Mouse (Mus musculus) intestine, embryonic 16.5 days (tissue): Measurements from ENCODE around the gene Setd1b. TPM values are rescaled to one million over a fixed set of nuclear protein-coding genes. Genes with fewer than 3 reads are reported as not detected.

ENCODE experiments used
- ATAC-seq: fragments of 200-750 bp; cut with Nextera tagmentation; 2 replicates; pipeline ENCODE4 v1.8.0; 2017; ENCODE audit warnings: moderate TSS enrichment, moderate library complexity
- H3K27ac ChIP-seq: fragments of 300-500 bp; sonication (generic); 2 replicates; pipeline ENCODE4 v1.5.1; 2014; ENCODE audit warnings: mild to moderate bottlenecking, low read length
- H3K27me3 ChIP-seq: fragments of 300-500 bp; sonication (generic); replicated peaks from 2 replicates; pipeline ENCODE4 v1.6.1; 2014; ENCODE audit warnings: low read length, control low read depth, mixed read lengths; ENCODE audit not compliant: control insufficient read depth, insufficient read depth
- H3K36me3 ChIP-seq: fragments of 300-500 bp; sonication (generic); 2 replicates; pipeline ENCODE4 v1.6.1; 2014; ENCODE audit warnings: low read length, control low read depth; ENCODE audit not compliant: control insufficient read depth, insufficient read depth
- H3K4me1 ChIP-seq: fragments of 300-500 bp; sonication (generic); 2 replicates; pipeline ENCODE4 v1.6.1; 2014; ENCODE audit warnings: low read length, control low read depth, mixed read lengths; ENCODE audit not compliant: control insufficient read depth, insufficient read depth
- H3K4me2 ChIP-seq: fragments of 300-500 bp; sonication (generic); 2 replicates; pipeline ENCODE4 v1.6.1; 2014; ENCODE audit warnings: low read depth, low read length, control low read depth
- H3K4me3 ChIP-seq: fragments of 300-500 bp; sonication (generic); 2 replicates; pipeline ENCODE4 v1.5.1; 2014; ENCODE audit warnings: mild to moderate bottlenecking, low read length
- H3K9ac ChIP-seq: fragments of 300-500 bp; sonication (generic); 2 replicates; pipeline ENCODE4 v1.6.1; 2014; ENCODE audit warnings: low read depth, low read length
- H3K9me3 ChIP-seq: fragments of 300-500 bp; sonication (generic); 2 replicates; pipeline ENCODE4 v1.6.1; 2016; ENCODE audit warnings: low read length, control low read depth; ENCODE audit not compliant: control insufficient read depth
- WGBS: fragments of 180-500 bp; shearing (Covaris S2); extraction: QIAGEN DNeasy Blood & Tissue Kit; methylation state at CpG from one replicate; pipeline ENCODE4 v1.1.7; 2014; 5-methylcytosine and 5-hydroxymethylcytosine counted together
- polyA plus RNA-seq: library from polyadenylated mRNA; unstranded; fragments of >200 nt; fragmentation: Nextera tagmentation; extraction: Ambion mirVana; gene quantifications from 2 replicates; pipeline ENCODE4 v1.2.1, GENCODE M21; 2015

Setd1b gene
- polyA plus RNA-seq, 1 experiment from 2014 or later, result 6.9 TPM

GRCm38 (mm10) chr5:123109452-123110203, 32.4 kb upstream of the Setd1b start:
- peak overlapping the region; percentile 21 for H3K4me2 ChIP-seq

GRCm38 (mm10) chr5:123110296-123110721, 31.7 kb upstream of the Setd1b start:
- no peak for ATAC-seq
- Histone ChIP-seq H3K27me3 (no peaks in the 10 kb centered on the region), H3K27ac (no peak overlapping the region), H3K4me2 (no peak overlapping the region), H3K4me1 (no peaks in the 10 kb centered on the region), H3K9me3 (no peaks in the 10 kb centered on the region), H3K4me3 (no peak overlapping the region), H3K36me3 (no peaks in the 10 kb centered on the region), H3K9ac (peak overlapping the region; percentile 38; the same call in 1 of the 2 replicates)
- WGBS, result 69% methylated on average over 13 of the region's 13 CpGs

More at GRCm38 (mm10) chr5:123109452-123110203, 32.4 kb upstream of the Setd1b start:
- Histone ChIP-seq H3K4me1 (no peaks in the 10 kb centered on the region), H3K27ac (no peak overlapping the region), H3K9ac (no peak overlapping the region), H3K4me3 (no peak overlapping the region), H3K36me3 (no peaks in the 10 kb centered on the region), H3K27me3 (no peaks in the 10 kb centered on the region), H3K9me3 (no peaks in the 10 kb centered on the region)
- 34% methylated on average over 13 of the region's 13 CpGs for WGBS
- ATAC-seq, result peak; percentile 55; the same call in 1 of the 2 replicates

GRCm38 (mm10) chr5:123114109-123114508, 27.9 kb upstream of the Setd1b start:
- no peak overlapping the region for H3K27ac ChIP-seq
- H3K36me3 ChIP-seq, result no peaks in the 10 kb centered on the region
- H3K4me3 ChIP-seq, result no peak overlapping the region
- no peaks in the 10 kb centered on the region for H3K9me3 ChIP-seq
- H3K4me1 ChIP-seq, result no peaks in the 10 kb centered on the region
- WGBS, result 63% methylated on average over 11 of the region's 11 CpGs
- no peak overlapping the region for H3K9ac ChIP-seq
- no peaks in the 10 kb centered on the region for H3K27me3 ChIP-seq
- ATAC-seq, result no peak
- H3K4me2 ChIP-seq, result no peak overlapping the region

- Histone ChIP-seq H3K36me3 (no peaks in the 10 kb centered on the region), H3K4me2 (no peak overlapping the region), H3K4me3 (no peak overlapping the region), H3K9ac (no peak overlapping the region), H3K9me3 (no peaks in the 10 kb centered on the region), H3K27me3 (no peaks in the 10 kb centered on the region), H3K27ac (no peak overlapping the region), H3K4me1 (no peaks in the 10 kb centered on the region)
- WGBS, result 39% methylated on average over 7 of the region's 7 CpGs
- ATAC-seq, result no peak
Observed at GRCm38 (mm10) chr5:123114924-123115323, 27.1 kb upstream of the Setd1b start.

- H3K9me3 ChIP-seq, result no peaks in the 10 kb centered on the region
- H3K4me1 ChIP-seq, result no peaks in the 10 kb centered on the region
- no peak overlapping the region for H3K4me2 ChIP-seq
- H3K36me3 ChIP-seq, result no peaks in the 10 kb centered on the region
- ATAC-seq, result no peak
- H3K27me3 ChIP-seq, result no peaks in the 10 kb centered on the region
- no peak overlapping the region for H3K27ac ChIP-seq
- no peak overlapping the region for H3K4me3 ChIP-seq
- 67% methylated on average over 8 of the region's 8 CpGs for WGBS
- H3K9ac ChIP-seq, result no peak overlapping the region
Observed at GRCm38 (mm10) chr5:123116080-123116479, 25.9 kb upstream of the Setd1b start.

- no peaks in the 10 kb centered on the region for H3K36me3 ChIP-seq
- no peak overlapping the region for H3K27ac ChIP-seq
- H3K9me3 ChIP-seq, result no peaks in the 10 kb centered on the region
- H3K4me2 ChIP-seq, result no peak overlapping the region
- H3K9ac ChIP-seq, result no peak overlapping the region
- no peaks in the 10 kb centered on the region for H3K27me3 ChIP-seq
- 18% methylated on average over 10 of the region's 10 CpGs for WGBS
- ATAC-seq, result peak; percentile 68
- no peak overlapping the region for H3K4me3 ChIP-seq
- no peaks in the 10 kb centered on the region for H3K4me1 ChIP-seq
Observed at GRCm38 (mm10) chr5:123117257-123117656, 24.7 kb upstream of the Setd1b start.

GRCm38 (mm10) chr5:123117773-123118172, 24.2 kb upstream of the Setd1b start:
- Histone ChIP-seq H3K36me3 (no peaks in the 10 kb centered on the region), H3K9ac (no peak overlapping the region), H3K4me1 (no peaks in the 10 kb centered on the region), H3K4me3 (no peak overlapping the region), H3K27ac (no peak overlapping the region), H3K9me3 (no peaks in the 10 kb centered on the region), H3K4me2 (no peak overlapping the region), H3K27me3 (no peaks in the 10 kb centered on the region)
- WGBS, result 78% methylated on average over 8 of the region's 8 CpGs
- ATAC-seq, result no peak

- Histone ChIP-seq H3K4me1 (no peaks in the 10 kb centered on the region), H3K4me3 (no peak overlapping the region), H3K9ac (no peak overlapping the region), H3K27me3 (no peaks in the 10 kb centered on the region), H3K27ac (no peak overlapping the region), H3K9me3 (no peaks in the 10 kb centered on the region), H3K36me3 (no peaks in the 10 kb centered on the region), H3K4me2 (no peak overlapping the region)
- no peak for ATAC-seq
- 69% methylated on average over 10 of the region's 10 CpGs for WGBS
Observed at GRCm38 (mm10) chr5:123118826-123119225, 23.2 kb upstream of the Setd1b start.

- no peak for ATAC-seq
- no peaks in the 10 kb centered on the region for H3K9me3 ChIP-seq
- H3K4me3 ChIP-seq, result no peak overlapping the region
- no peak overlapping the region for H3K9ac ChIP-seq
- no peaks in the 10 kb centered on the region for H3K4me1 ChIP-seq
- H3K27me3 ChIP-seq, result no peaks in the 10 kb centered on the region
- WGBS, result 71% methylated on average over 7 of the region's 7 CpGs
- no peaks in the 10 kb centered on the region for H3K36me3 ChIP-seq
- H3K4me2 ChIP-seq, result no peak overlapping the region
- no peak overlapping the region for H3K27ac ChIP-seq
Observed at GRCm38 (mm10) chr5:123120624-123121215, 21.3 kb upstream of the Setd1b start.
